Mouse (Mus musculus) neutrophil, adult 65 days (primary cell): ENCODE results near the gene Tpbpb. TPM values are rescaled to one million over a fixed set of nuclear protein-coding genes. Genes with fewer than 3 reads are reported as not detected.

ENCODE experiments used
- total RNA-seq: library from RNA; stranded (reverse); gene quantifications from 2 replicates; pipeline ENCODE4 v1.2.4, GENCODE M21; 2023

The Tpbpb gene
- not detected in 2 replicates for total RNA-seq

DNA sequence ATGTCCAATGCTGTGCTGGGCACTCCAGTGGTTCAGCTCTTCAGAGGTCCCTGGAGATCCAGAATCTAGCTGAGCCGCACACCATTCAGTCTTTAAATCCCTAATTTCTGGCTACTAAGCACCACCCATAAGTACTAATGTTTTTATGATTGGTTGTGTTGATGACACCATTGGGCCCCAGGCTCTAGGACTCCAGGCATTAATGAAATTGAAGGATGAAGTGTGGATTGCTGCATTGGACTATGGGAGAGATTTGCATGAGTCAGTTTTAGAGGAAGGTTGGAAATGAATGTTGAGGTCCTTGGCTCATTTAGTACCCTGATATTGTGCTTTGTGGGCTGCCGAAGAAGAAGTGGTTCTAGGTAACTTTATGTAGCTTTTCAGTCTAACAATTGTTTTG lies at the start of gene Tpbpb:
Gene Tpbpb (minus strand): TSS at position 101 of the 400 bp plus-strand sequence.

DNA sequence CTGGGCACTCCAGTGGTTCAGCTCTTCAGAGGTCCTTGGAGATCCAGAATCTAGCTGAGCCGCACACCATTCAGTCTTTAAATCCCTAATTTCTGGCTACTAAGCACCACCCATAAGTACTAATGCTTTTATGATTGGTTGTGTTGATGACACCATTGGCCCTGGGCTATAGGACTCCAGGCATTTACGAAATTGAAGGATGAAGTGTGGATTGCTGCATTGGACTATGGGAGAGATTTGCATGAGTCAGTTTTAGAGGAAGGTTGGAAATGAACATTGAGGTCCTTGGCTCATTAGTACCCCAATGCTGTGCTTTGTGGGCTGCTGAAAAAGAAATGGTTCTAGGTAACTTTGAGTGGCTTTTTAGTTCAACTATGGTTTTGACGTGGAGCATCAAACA lies 37.2 kb upstream of the Tpbpb start, which contains the start of gene Tpbpa:
Gene Tpbpa (minus strand): TSS at position 101 of the 400 bp plus-strand sequence.

DNA sequence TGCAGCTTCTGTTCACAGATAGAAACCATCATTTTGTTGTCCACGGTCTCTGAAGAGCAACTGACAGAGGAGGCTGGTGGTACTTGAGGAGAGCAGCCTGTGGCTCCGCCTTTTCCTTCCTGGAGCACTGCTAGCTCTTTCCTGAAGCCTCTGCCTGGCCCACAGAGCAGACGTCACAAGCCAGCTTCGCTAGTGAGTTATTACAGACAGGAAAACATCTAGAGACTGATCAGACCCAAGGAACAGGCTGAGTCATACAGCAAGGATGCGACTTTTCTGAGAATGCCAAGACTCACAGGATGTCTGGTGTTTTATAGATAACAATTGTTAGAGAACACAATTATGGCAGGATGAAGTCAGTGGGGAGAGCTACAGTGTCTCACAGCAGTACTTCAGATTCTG lies 31.8 kb upstream of the Tpbpb start, which contains the start of the genes Gm49391 and Ctla2a:
Gene Gm49391 (minus strand): TSS at position 72 of the 402 bp plus-strand sequence.
Gene Ctla2a (minus strand): TSS at position 126 of the 402 bp plus-strand sequence.

DNA sequence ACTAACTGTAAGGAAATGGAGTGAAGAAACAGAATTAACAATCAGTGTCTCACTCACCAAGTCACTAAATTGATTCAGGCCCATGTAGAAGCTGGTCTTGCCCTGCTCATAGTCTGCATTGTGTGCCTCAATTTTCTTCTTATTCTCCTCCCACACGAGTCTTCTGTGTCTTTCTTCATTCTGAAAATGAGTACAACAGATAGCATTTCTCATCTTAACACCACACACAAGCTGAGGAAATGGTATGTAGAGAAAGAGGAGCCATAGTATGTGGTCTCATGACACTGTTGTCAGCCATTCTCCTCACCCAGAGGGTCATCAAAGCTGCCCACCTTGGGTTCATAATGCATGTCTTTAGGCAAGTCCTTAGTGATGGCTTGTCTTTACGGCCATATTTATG lies 30.8 kb upstream of the Tpbpb start, which contains the start of gene Gm49393:
Gene Gm49393 (minus strand): TSS at position 101 of the 400 bp plus-strand sequence.

DNA sequence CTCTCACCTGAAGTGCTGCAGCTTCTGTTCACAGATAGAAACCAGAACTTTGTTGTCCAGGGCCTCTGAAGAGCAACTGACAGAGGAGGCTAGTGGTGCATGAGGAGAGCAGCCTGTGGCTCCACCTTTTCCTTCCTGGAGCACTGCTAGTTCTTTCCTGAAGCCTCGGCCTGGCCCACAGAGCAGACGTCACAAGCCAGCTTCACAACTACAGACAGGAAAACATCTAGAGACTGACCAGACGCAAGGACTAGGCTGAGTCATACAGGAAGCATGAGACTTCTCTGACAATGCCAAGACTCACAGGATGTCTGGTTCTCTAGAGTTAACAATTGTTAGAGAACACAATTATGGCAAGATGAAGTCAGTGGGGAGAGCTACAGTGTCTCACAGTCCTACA lies 7.4 kb downstream of the Tpbpb start, which contains the start of gene Ctla2b:
Gene Ctla2b (minus strand): TSS at position 120 of the 400 bp plus-strand sequence.

DNA sequence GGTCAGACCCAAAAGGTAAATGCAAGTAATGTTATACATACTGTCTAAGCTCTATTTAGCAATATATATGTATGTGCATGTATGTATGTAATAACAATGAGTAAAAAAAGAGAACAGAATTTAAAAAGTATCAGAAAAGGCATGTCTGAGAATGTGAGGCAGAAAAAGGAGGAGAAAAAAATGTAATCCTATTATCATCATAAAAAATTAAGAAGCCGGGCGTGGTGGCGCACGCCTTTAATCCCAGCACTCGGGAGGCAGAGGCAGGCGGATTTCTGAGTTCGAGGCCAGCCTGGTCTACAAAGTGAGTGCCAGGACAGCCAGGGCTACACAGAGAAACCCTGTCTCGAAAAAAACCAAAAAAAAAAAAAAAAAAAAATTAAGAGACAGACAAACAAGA lies 7.9 kb downstream of the Tpbpb start, which contains the start of gene Gm49392:
Gene Gm49392 (minus strand): TSS at position 101 of the 400 bp plus-strand sequence.

DNA sequence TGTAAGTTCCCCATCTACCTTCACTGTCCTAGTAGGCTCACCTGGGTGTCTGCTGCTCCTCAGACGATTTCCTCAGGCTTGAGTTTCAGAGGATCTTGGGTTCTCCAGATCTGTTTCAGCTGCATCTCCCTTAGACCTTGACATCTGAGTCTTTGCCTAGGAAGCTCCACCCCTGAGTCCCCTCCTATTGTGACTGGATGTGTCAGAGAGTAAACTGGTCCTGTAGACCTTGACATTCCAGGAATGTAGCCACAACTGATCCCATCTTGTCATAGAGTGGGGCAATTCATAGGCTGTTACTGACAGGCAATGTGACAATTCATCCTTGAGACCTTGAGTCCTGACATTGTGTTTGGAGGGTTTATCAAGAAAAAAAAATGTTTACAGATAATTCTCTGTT lies 40.4 kb downstream of the Tpbpb start, which contains the start of gene 4930486L24Rik:
Gene 4930486L24Rik (minus strand): TSS at position 195 of the 400 bp plus-strand sequence.

Other genes starting within 250 kb of the Tpbpb start
- gene BC051665, start 118.5 kb downstream of the Tpbpb start, total RNA-seq = not detected in 2 replicates
- gene Ctsll3, start 102.0 kb downstream of the Tpbpb start, total RNA-seq = not detected in 2 replicates
- not detected in 2 replicates for gene 4930486L24Rik, start 40.4 kb downstream of the Tpbpb start, total RNA-seq
- gene Gm49392, start 8.0 kb downstream of the Tpbpb start, total RNA-seq = not detected in 2 replicates
- 0.32 TPM in 1 of 2 replicates, not detected in the other for gene Ctla2b, start 7.4 kb downstream of the Tpbpb start, total RNA-seq
- gene Gm49393, start 30.7 kb upstream of the Tpbpb start, total RNA-seq = not detected in 2 replicates
- not detected in 2 replicates for gene Gm49391, start 31.7 kb upstream of the Tpbpb start, total RNA-seq
- gene Ctla2a, start 31.7 kb upstream of the Tpbpb start, total RNA-seq = 0.84 and 2.9 TPM in 2 replicates
- gene Tpbpa, start 37.1 kb upstream of the Tpbpb start, total RNA-seq = not detected in 2 replicates
- not detected in 2 replicates for gene Ctsj, start 101.1 kb upstream of the Tpbpb start, total RNA-seq
- not detected in 2 replicates for gene Ctsq, start 135.8 kb upstream of the Tpbpb start, total RNA-seq